ENCODE assay signal across 8 mouse cellular contexts in the genomic region with DNA sequence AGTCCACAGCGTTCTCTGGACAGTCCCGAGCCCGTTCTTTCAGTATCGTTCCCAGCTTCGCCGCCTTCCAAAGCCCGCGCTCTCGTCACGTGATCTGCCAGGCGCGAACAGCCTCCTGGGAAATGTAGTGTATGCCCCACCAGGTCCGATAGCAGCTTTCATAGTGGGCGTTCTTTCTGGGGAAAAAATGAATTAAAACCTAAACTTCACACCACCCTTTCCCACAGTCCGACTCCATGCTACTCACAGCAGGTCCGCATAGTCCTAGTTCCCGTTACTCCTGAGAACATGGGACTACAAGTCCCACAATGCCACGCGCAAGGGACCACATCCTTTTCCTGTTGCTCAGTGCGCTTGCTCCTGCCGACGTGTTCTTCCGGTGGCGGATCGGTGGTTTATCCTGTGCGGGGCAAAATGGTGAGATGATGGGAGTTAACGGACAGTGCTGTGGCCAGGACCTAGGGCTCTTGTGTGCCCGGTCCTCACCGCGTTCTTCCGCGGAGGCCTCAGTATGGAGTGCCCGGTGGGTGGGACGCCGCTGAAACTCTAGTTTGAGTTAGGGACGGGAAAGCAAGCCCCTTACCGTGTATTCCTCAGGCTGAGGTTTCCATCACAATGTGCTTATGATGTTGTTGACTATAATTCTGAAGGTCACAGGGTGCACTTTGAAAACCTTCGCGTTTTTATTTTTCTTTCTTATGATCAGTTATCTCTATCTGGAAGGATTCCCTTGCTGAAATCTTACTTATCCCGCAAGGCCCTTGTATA. TPM values are rescaled to one million over a fixed set of nuclear protein-coding genes. Genes with fewer than 3 reads are reported as not detected.
DNase-seq lines count a peak whose midpoint lies in the region; ATAC-seq lines count a peak whose summit lies in the region.

A gene (plus strand): TSS at position 167 of the 768 bp plus-strand sequence.
A gene (minus strand): TSS at position 322 of the 768 bp plus-strand sequence.

- DNase-seq in c-Kit-positive CD71-negative TER-119-negative erythroid progenitor cells, embryonic 14.5 days (ENCODE audit: low read depth) = peak; percentile 78
- peak; percentile 93 for DNase-seq in forebrain, embryonic 11.5 days (ENCODE audit: low spot score)
- DNase-seq in kidney, postnatal 36 days = peak; percentile 92 to 94
- DNase-seq in telencephalon, adult 2 months (ENCODE audit: low read depth, low spot score) = peak; percentile 79

- ATAC-seq in CD4-positive, CD25-positive, alpha-beta regulatory T cell, adult 4 months = peak; percentile 87
- peak; percentile 94 for ATAC-seq in forebrain, embryonic 11.5 days (replicated peaks; ENCODE audit: low FRiP score)
- ATAC-seq in heart, embryonic 16.5 days (replicated peaks; ENCODE audit: extremely low read depth, insufficient read depth, low FRiP score) = peak; percentile 91
- peak; percentile 82 for ATAC-seq in liver, embryonic 15.5 days (ENCODE audit: insufficient read depth)
- peak; percentile 95 for ATAC-seq in neural tube, embryonic 12.5 days (ENCODE audit: low FRiP score, low read depth)

- peaks cover 11% of the 10 kb centered on the region for H3K36me3 ChIP-seq in forebrain, embryonic 11.5 days (ENCODE audit: control insufficient read depth, insufficient read depth, low read length)
- peaks cover 21% of the 10 kb centered on the region for H3K36me3 ChIP-seq in heart, embryonic 16.5 days (ENCODE audit: control insufficient read depth, insufficient read depth)
- H3K36me3 ChIP-seq in liver, embryonic 15.5 days (replicated peaks) = peaks cover 66% of the 10 kb centered on the region
- H3K36me3 ChIP-seq in neural tube, embryonic 12.5 days = peaks cover 47% of the 10 kb centered on the region

- peak within 1 kb of the TSS; percentile 67 for H3K4me3 ChIP-seq in forebrain, embryonic 11.5 days (ENCODE audit: low read depth, low read length)
- H3K4me3 ChIP-seq in heart, embryonic 16.5 days (ENCODE audit: low read length) = peak within 1 kb of the TSS; percentile 69
- peak within 1 kb of the TSS; percentile 91 for H3K4me3 ChIP-seq in liver, embryonic 15.5 days (replicated peaks)
- H3K4me3 ChIP-seq in neural tube, embryonic 12.5 days = peak within 1 kb of the TSS; percentile 67

- H3K9ac ChIP-seq in forebrain, embryonic 11.5 days (ENCODE audit: low read length) = peak within 1 kb of the TSS; percentile 79
- H3K9ac ChIP-seq in heart, embryonic 16.5 days (ENCODE audit: low read length) = peak within 1 kb of the TSS; percentile 78
- H3K9ac ChIP-seq in liver, embryonic 15.5 days = peak within 1 kb of the TSS; percentile 94
- H3K9ac ChIP-seq in neural tube, embryonic 12.5 days = peak within 1 kb of the TSS; percentile 74

- H3K27ac ChIP-seq in forebrain, embryonic 11.5 days (ENCODE audit: low read depth, low read length) = peak within 1 kb of the TSS; percentile 81
- H3K27ac ChIP-seq in heart, embryonic 16.5 days (ENCODE audit: low read length) = peak within 1 kb of the TSS; percentile 85
- peak within 1 kb of the TSS; percentile 94 for H3K27ac ChIP-seq in liver, embryonic 15.5 days (replicated peaks)
- H3K27ac ChIP-seq in neural tube, embryonic 12.5 days = no peak within 1 kb of the TSS

- peaks cover 5% of the 10 kb centered on the region; the same call in 1 of the 2 replicates for H3K4me1 ChIP-seq in forebrain, embryonic 11.5 days (replicated peaks; ENCODE audit: control insufficient read depth, insufficient read depth, low read length)
- H3K4me1 ChIP-seq in heart, embryonic 16.5 days (ENCODE audit: control insufficient read depth, insufficient read depth, low read length) = peaks cover 15% of the 10 kb centered on the region
- peaks cover 52% of the 10 kb centered on the region for H3K4me1 ChIP-seq in liver, embryonic 15.5 days (replicated peaks)
- peaks cover 16% of the 10 kb centered on the region for H3K4me1 ChIP-seq in neural tube, embryonic 12.5 days

- H3K27me3 ChIP-seq in forebrain, embryonic 11.5 days (ENCODE audit: control insufficient read depth, insufficient read depth, low read length) = no peaks in the 10 kb centered on the region
- no peaks in the 10 kb centered on the region for H3K27me3 ChIP-seq in heart, embryonic 16.5 days (ENCODE audit: control insufficient read depth, insufficient read depth, low read length)
- no peaks in the 10 kb centered on the region for H3K27me3 ChIP-seq in liver, embryonic 15.5 days
- H3K27me3 ChIP-seq in neural tube, embryonic 12.5 days (replicated peaks) = no peaks in the 10 kb centered on the region

- H3K4me2 ChIP-seq in forebrain, embryonic 11.5 days (ENCODE audit: low read depth, low read length, severe bottlenecking) = peak within 1 kb of the TSS; percentile 76
- H3K4me2 ChIP-seq in heart, embryonic 16.5 days (ENCODE audit: low read depth, low read length) = peak within 1 kb of the TSS; percentile 73
- peak within 1 kb of the TSS; percentile 75 for H3K4me2 ChIP-seq in liver, embryonic 15.5 days
- peak within 1 kb of the TSS; percentile 85 for H3K4me2 ChIP-seq in neural tube, embryonic 12.5 days (replicated peaks)

- under 1% methylated on average over 40 of the region's 40 CpGs for whole genome bisulfite sequencing in forebrain, embryonic 11.5 days
- WGBS in heart, embryonic 16.5 days = under 1% methylated on average over 40 of the region's 40 CpGs
- under 1% methylated on average over 40 of the region's 40 CpGs for WGBS in liver, embryonic 15.5 days (ENCODE audit: insufficient replicate concordance)
- under 1% methylated on average over 40 of the region's 40 CpGs for WGBS in neural tube, embryonic 12.5 days

- H3K9me3 ChIP-seq in forebrain, embryonic 11.5 days (ENCODE audit: control insufficient read depth, low read length) = no peaks in the 10 kb centered on the region
- no peaks in the 10 kb centered on the region for H3K9me3 ChIP-seq in heart, embryonic 16.5 days (replicated peaks; ENCODE audit: control insufficient read depth, low read length)
- no peaks in the 10 kb centered on the region for H3K9me3 ChIP-seq in liver, embryonic 15.5 days (replicated peaks)
- no peaks in the 10 kb centered on the region for H3K9me3 ChIP-seq in neural tube, embryonic 12.5 days

RNA-seq across cellular contexts. Expression of the first gene that starts in this region (rescaled TPM):
- 100 to 1,000 TPM; 288 to 332 TPM for polyA plus RNA-seq in CD4-positive, CD25-positive, alpha-beta regulatory T cell, adult 4 months (2017; shearing (Covaris generic))
- polyA plus RNA-seq in forebrain, embryonic 11.5 days (2014; fragmentation: Nextera tagmentation; extraction: Ambion mirVana) = 320 and 330 TPM in 2 replicates
- 323 and 360 TPM in 2 replicates for polyA plus RNA-seq in heart, embryonic 16.5 days (2015; fragmentation: Nextera tagmentation; extraction: Ambion mirVana)
- 254 and 296 TPM in 2 replicates for polyA plus RNA-seq in liver, embryonic 15.5 days (2015; fragmentation: Nextera tagmentation; extraction: Ambion mirVana)
- polyA plus RNA-seq in neural tube, embryonic 12.5 days (2016; fragmentation: Nextera tagmentation; extraction: Ambion mirVana) = 342 and 348 TPM in 2 replicates

RNA-seq across cellular contexts. Expression of the second gene that starts in this region (rescaled TPM):
- 10 to 100 TPM; 50.1 to 81.1 TPM for polyA plus RNA-seq in CD4-positive, CD25-positive, alpha-beta regulatory T cell, adult 4 months (2017; shearing (Covaris generic))
- 151 TPM in 2 replicates for polyA plus RNA-seq in forebrain, embryonic 11.5 days (2014; fragmentation: Nextera tagmentation; extraction: Ambion mirVana)
- 51.6 and 54.9 TPM in 2 replicates for polyA plus RNA-seq in heart, embryonic 16.5 days (2015; fragmentation: Nextera tagmentation; extraction: Ambion mirVana)
- 136 and 142 TPM in 2 replicates for polyA plus RNA-seq in liver, embryonic 15.5 days (2015; fragmentation: Nextera tagmentation; extraction: Ambion mirVana)
- polyA plus RNA-seq in neural tube, embryonic 12.5 days (2016; fragmentation: Nextera tagmentation; extraction: Ambion mirVana) = 69.6 and 73.6 TPM in 2 replicates
